Mouse (Mus musculus): ENCODE measurements around the gene Rhebl1.

GRCm38 (mm10) chr15:98942081-98942480 is 47.7 kb upstream of the Rhebl1 start:
- no peak for TF ChIP-seq POLR2A (IDR thresholded peaks at IDR 0.05; ENCODE audit: control insufficient read depth in 1 of 2, insufficient read depth in 1 of 2, low read depth in 1 of 2, low read length in 2 of 2, poor library complexity in 1 of 2)
- TF ChIP-seq GATA1 (IDR thresholded peaks at IDR 0.05; ENCODE audit: low read depth, low read length): no peak
- TF ChIP-seq ZMIZ1 (IDR thresholded peaks at IDR 0.05; ENCODE audit: low read depth, low read length): no peak
- no peak for TF ChIP-seq MAFK (IDR thresholded peaks at IDR 0.05; ENCODE audit: borderline replicate concordance, low read depth, low read length)
- no peak for TF ChIP-seq USF1 (IDR thresholded peaks at IDR 0.05; ENCODE audit: low read depth, low read length)
- no peak for TF ChIP-seq ZKSCAN1 (IDR thresholded peaks at IDR 0.05; ENCODE audit: low read depth, low read length)
- TF ChIP-seq RCOR1 (IDR thresholded peaks at IDR 0.05; ENCODE audit: low read depth, low read length): no peak
- TF ChIP-seq CTCF (IDR thresholded peaks at IDR 0.05 in 2 of 3, conservative IDR thresholded peaks at IDR 0.05 in 1 of 3; ENCODE audit: control insufficient read depth in 1 of 3, insufficient read depth in 1 of 3, low read depth in 2 of 3, low read length in 3 of 3, poor library complexity in 1 of 3, severe bottlenecking in 1 of 3): no peak
- no peak for TF ChIP-seq EP300 (IDR thresholded peaks at IDR 0.05; ENCODE audit: low read depth in 1 of 2, low read length in 2 of 2)
